Mouse (Mus musculus): ENCODE results near the gene Acot8.

- TF ChIP-seq CTCF (IDR thresholded peaks at IDR 0.05 in 2 of 3, conservative IDR thresholded peaks at IDR 0.05 in 1 of 3; ENCODE audit: control insufficient read depth in 1 of 3, insufficient read depth in 1 of 3, low read depth in 2 of 3, low read length in 3 of 3, poor library complexity in 1 of 3, severe bottlenecking in 1 of 3), result no peak
- TF ChIP-seq GATA1 (IDR thresholded peaks at IDR 0.05; ENCODE audit: low read depth, low read length), result no peak
- no peak for TF ChIP-seq EP300 (IDR thresholded peaks at IDR 0.05; ENCODE audit: low read depth in 1 of 2, low read length in 2 of 2)
- no peak for TF ChIP-seq POLR2A (IDR thresholded peaks at IDR 0.05; ENCODE audit: control insufficient read depth in 1 of 2, insufficient read depth in 1 of 2, low read depth in 1 of 2, low read length in 2 of 2, poor library complexity in 1 of 2)
- TF ChIP-seq NELFE (IDR thresholded peaks at IDR 0.05; ENCODE audit: low read depth, low read length), result no peak
- TF ChIP-seq GABPA (IDR thresholded peaks at IDR 0.05; ENCODE audit: low read depth, low read length), result no peak
- no peak for TF ChIP-seq POLR2AphosphoS2 (IDR thresholded peaks at IDR 0.05; ENCODE audit: low read length)
- TF ChIP-seq MAFK (IDR thresholded peaks at IDR 0.05; ENCODE audit: borderline replicate concordance, low read depth, low read length), result no peak
- TF ChIP-seq CHD2 (IDR thresholded peaks at IDR 0.05; ENCODE audit: low read length), result no peak
- no peak for TF ChIP-seq RAD21 (IDR thresholded peaks at IDR 0.05; ENCODE audit: low read depth, low read length)
- no peak for TF ChIP-seq ZNF384 (IDR thresholded peaks at IDR 0.05; ENCODE audit: low read depth, low read length)
- TF ChIP-seq ZMIZ1 (IDR thresholded peaks at IDR 0.05; ENCODE audit: low read depth, low read length), result no peak
- no peak for TF ChIP-seq BHLHE40 (IDR thresholded peaks at IDR 0.05; ENCODE audit: borderline replicate concordance, low read depth, low read length)
Measured at GRCm38 (mm10) chr2:164748991-164749390, 55.7 kb downstream of the Acot8 start.

All from MEL (cell line).